Mouse (Mus musculus) C2C12 (cell line): ENCODE measurements around the gene Shisa5. TPM values are rescaled to one million over a fixed set of nuclear protein-coding genes. Genes with fewer than 3 reads are reported as not detected.

Experiments used
- H3K27me3 ChIP-seq: one replicate; pipeline ENCODE4 v1.6.1; 2011; ENCODE audit not compliant: control insufficient read depth, insufficient read depth, insufficient read length
- H3K36me3 ChIP-seq: one replicate; pipeline ENCODE4 v1.6.1; 2011; ENCODE audit not compliant: control insufficient read depth, insufficient read depth
- H3K4me3 ChIP-seq: one replicate; pipeline ENCODE4 v1.5.1; 2011; ENCODE audit warnings: mild to moderate bottlenecking, control low read depth; ENCODE audit not compliant: poor library complexity, insufficient read depth, severe bottlenecking
- H3K79me2 ChIP-seq: one replicate; pipeline ENCODE4 v1.6.1; 2011; ENCODE audit not compliant: control insufficient read depth, insufficient read depth
- H3K79me3 ChIP-seq: one replicate; pipeline ENCODE4 v1.6.1; 2011; ENCODE audit warnings: low read depth, control low read depth
- H3ac ChIP-seq: one replicate; pipeline ENCODE3; 2011; ENCODE audit warnings: low read depth; ENCODE audit not compliant: control insufficient read depth, insufficient read length
- CEBPB ChIP-seq: IDR thresholded peaks from one replicate; pipeline ENCODE4 v1.6.1; 2011; ENCODE audit warnings: low read depth, mild to moderate bottlenecking, control low read depth, moderate library complexity
- CTCF ChIP-seq: IDR thresholded peaks from one replicate; pipeline ENCODE4 v1.5.1; 2011; ENCODE audit not compliant: control insufficient read depth, insufficient read depth, insufficient read length
- FOSL1 ChIP-seq: IDR thresholded peaks from one replicate; pipeline ENCODE4 v1.8.0; 2011; ENCODE audit warnings: mild to moderate bottlenecking, low read length; ENCODE audit not compliant: poor library complexity, insufficient read depth, severe bottlenecking
- MAX ChIP-seq: IDR thresholded peaks from one replicate; pipeline ENCODE4 v1.6.1; 2011; ENCODE audit warnings: mild to moderate bottlenecking, control low read depth
- MYOD1 ChIP-seq: IDR thresholded peaks from one replicate; pipeline ENCODE4 v1.6.1; 2011; ENCODE audit warnings: low read depth; ENCODE audit not compliant: control insufficient read depth, insufficient read length
- MYOG ChIP-seq: IDR thresholded peaks from one replicate; pipeline ENCODE4 v1.6.1; 2011; ENCODE audit not compliant: control insufficient read depth, insufficient read length; ENCODE audit errors: extremely low read depth
- USF1 ChIP-seq: IDR thresholded peaks from one replicate; pipeline ENCODE4 v1.6.1; 2011; ENCODE audit warnings: low read depth, mild to moderate bottlenecking, control low read depth, moderate library complexity
- polyA plus RNA-seq: library from polyadenylated mRNA; unstranded; fragments of >200 nt; fragmentation: generic; extraction: Trizol; gene quantifications from one replicate; pipeline ENCODE4 v1.2.1, GENCODE M21; 2012; ENCODE audit warnings: missing spikeins

Shisa5 gene
- polyA plus RNA-seq, 1 experiment = 86.4 TPM

DNA sequence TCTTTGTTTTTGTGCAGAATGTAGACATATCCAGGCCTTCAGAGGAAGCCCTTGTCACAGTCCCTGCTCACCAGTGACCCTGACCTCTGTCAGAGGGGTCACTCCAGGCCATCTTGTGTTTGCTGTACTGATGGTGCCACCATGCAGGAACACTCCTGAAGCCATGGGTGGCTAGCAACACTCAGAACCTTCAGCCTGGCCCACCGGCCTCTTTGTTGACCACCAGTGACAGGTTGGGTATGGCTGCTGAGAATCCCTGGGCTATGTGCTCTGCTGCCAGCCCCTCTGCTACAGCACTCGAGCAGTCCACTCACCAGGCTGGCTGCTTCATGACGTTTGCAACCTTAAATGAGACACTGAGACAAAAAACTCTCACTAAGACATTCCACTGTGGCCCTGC is 8.1 kb upstream of the Shisa5 start:
- Histone ChIP-seq H3K36me3 (peaks cover 5% of the 10 kb centered on the region), H3K4me3 (no peak overlapping the region), H3K79me2 (no peaks in the 10 kb centered on the region), H3K27me3 (no peaks in the 10 kb centered on the region), H3ac (no peak overlapping the region), H3K79me3 (no peaks in the 10 kb centered on the region)
- TF ChIP-seq CTCF (no peak), FOSL1 (no peak), USF1 (no peak), CEBPB (no peak), MYOD1 (no peak), MYOG (no peak), MAX (no peak)

DNA sequence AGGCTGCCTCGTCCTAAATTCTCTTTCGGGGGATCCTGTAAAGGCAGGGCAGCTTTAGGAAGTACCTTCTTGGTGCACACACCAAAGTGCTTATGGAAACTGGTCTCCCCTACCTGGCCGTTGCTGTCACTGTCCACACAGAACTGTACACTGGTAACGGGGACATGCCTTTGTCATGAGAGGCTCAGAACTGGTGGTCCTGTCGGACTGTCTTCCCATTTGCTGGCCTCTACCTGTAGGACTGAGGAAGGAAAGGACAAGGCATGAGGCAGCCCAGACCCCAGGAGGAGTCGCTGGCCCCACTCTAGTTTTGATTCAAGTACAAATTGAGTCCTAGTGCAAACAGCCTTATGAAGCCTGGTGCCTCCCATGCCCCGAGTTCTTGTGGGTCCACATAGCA is 7.4 kb upstream of the Shisa5 start:
- no peak overlapping the region for H3ac ChIP-seq
- H3K79me3 ChIP-seq = no peaks in the 10 kb centered on the region
- no peaks in the 10 kb centered on the region for H3K27me3 ChIP-seq
- no peak for TF ChIP-seq CTCF
- TF ChIP-seq FOSL1 = no peak
- TF ChIP-seq MAX = no peak
- no peak for TF ChIP-seq USF1
- no peak for TF ChIP-seq MYOD1
- no peak for TF ChIP-seq CEBPB
- no peak for TF ChIP-seq MYOG
- H3K79me2 ChIP-seq = no peaks in the 10 kb centered on the region
- H3K36me3 ChIP-seq = peaks cover 5% of the 10 kb centered on the region
- no peak overlapping the region for H3K4me3 ChIP-seq

DNA sequence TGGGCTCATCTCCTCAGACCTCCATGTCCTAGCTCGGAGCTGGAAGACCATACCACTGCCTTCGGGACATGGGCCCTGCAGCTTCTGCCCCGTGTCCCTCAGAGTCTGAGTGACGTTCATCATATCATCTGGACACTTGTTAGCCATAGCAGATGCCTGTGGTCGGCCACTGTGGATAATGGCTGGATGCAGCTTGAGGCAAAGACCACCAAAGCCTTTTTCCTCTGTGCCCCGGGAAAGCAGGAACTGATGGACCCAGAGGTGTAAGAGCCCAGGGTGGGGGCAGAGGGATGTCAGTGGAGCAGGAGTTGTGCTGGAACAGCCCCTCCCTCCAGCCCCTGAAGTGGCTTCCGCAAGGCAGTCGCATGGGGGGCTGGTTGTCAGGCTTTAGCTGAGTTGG is 6.7 kb upstream of the Shisa5 start:
- peaks cover 5% of the 10 kb centered on the region for H3K36me3 ChIP-seq
- H3K27me3 ChIP-seq = no peaks in the 10 kb centered on the region
- no peaks in the 10 kb centered on the region for H3K79me2 ChIP-seq
- H3K4me3 ChIP-seq = no peak overlapping the region
- TF ChIP-seq MYOD1 = no peak
- no peak for TF ChIP-seq CTCF
- TF ChIP-seq CEBPB = no peak
- no peaks in the 10 kb centered on the region for H3K79me3 ChIP-seq
- H3ac ChIP-seq = no peak overlapping the region

DNA sequence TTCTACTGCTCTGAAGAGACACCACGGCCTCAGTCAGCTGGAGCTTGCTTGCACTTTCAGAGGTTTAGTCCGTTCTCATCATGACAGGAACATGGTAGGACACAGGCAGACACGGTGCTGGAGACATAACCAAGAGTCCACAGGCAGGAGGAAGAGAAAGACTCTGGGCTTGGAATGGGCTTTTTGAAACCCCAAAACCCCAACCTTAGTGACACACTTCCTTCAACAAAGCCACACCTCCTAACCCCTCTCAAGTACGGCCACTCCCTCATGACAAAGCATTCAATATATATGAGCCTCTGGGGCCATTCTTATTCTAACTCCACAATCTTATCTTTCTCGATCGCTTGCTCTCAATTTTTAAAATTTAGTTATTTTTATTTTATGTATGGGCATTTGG is 5.9 kb upstream of the Shisa5 start:
- Histone ChIP-seq H3K36me3 (peaks cover 5% of the 10 kb centered on the region), H3ac (no peak overlapping the region), H3K79me3 (no peaks in the 10 kb centered on the region), H3K27me3 (no peaks in the 10 kb centered on the region), H3K79me2 (no peaks in the 10 kb centered on the region), H3K4me3 (no peak overlapping the region)
- no peak for TF ChIP-seq CTCF

DNA sequence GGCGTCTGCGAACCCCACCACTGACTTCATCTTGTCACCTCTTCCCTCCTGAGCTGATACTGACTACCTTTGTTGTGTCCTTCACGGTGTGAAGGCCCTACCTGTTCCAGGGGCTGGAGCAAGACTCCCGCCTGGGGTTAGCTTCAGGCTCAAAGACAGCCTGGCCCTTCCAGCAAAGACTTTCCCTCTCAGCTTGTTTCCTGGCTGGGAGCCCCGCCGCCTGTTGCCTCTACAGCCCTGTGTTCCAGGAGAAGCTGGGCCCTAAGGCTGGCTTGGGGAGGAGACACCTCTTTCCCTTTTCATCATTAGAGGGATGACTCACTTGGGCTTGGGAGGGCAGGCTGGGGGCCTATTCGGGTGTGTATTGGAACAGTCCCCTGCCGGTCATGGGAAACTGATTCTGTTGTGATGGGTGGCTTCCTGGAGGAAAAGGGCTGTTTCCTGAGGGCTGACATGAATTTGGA is 568 bp downstream of the Shisa5 start:
- H3K79me3 ChIP-seq = peaks cover 5% of the 10 kb centered on the region
- peaks cover 33% of the 10 kb centered on the region for H3K79me2 ChIP-seq
- no peaks in the 10 kb centered on the region for H3K36me3 ChIP-seq
- TF ChIP-seq MYOG (no peak), CTCF (no peak), MAX (no peak), MYOD1 (no peak), USF1 (no peak), FOSL1 (no peak), CEBPB (no peak)
- H3K4me3 ChIP-seq = peak overlapping the region; percentile 57
- no peaks in the 10 kb centered on the region for H3K27me3 ChIP-seq
- H3ac ChIP-seq = peak overlapping the region; percentile 57

DNA sequence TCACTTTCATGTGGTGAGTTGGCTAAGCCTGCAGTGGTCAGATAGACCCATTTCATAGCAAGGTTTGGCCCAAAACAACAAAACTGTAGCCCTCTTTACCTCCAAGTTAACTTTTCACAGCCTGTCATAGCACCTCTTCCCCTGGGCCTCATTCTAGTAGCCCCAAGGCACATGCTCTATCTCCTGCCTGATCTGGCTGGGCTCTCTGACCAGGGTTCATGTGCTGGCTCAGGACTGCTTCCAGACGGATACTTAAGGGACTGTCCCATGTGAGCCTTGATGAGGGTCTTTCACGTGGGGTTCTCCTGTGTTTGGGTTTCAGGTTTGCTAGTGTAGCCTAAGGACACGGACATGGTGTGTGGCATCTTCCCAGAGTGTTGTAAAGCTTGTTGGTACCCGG is 1.3 kb downstream of the Shisa5 start:
- no peak overlapping the region for H3K4me3 ChIP-seq
- no peaks in the 10 kb centered on the region for H3K36me3 ChIP-seq
- H3K79me2 ChIP-seq = peaks cover 33% of the 10 kb centered on the region
- H3ac ChIP-seq = no peak overlapping the region
- no peak for TF ChIP-seq FOSL1
- TF ChIP-seq MYOD1 = no peak
- no peak for TF ChIP-seq CEBPB
- TF ChIP-seq CTCF = no peak
- TF ChIP-seq MAX = no peak
- no peak for TF ChIP-seq MYOG
- TF ChIP-seq USF1 = no peak
- H3K27me3 ChIP-seq = no peaks in the 10 kb centered on the region
- H3K79me3 ChIP-seq = peaks cover 5% of the 10 kb centered on the region
